Mouse (Mus musculus): ENCODE measurements around the gene Olfr671.
"Not testable (repeated sequence)": the region's sequence is repeated elsewhere in the genome, so short reads cannot be mapped to it uniquely, and the experiment has no call there.

The Olfr671 gene

DNA sequence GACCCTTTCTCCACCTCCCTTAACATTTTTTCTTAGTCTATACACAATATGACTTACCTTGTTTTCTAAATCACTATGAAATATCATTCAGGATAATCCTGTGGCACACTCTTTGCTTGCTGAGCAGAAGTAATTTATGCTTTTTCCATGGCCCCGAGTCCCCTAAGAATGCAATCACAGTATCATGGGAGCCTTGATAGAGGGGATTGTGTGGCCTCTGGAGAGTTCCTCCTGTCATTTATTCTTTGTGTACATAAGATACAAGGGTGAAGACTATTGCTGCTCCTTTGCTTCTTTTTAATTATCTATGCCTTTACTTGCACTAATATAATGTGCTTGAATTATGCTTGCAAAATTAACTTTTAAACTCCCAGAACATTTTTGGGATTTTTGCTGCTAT lies at the start of gene Olfr671:
Olfr671 (minus strand) TSS at position 101 of the 400 bp plus-strand sequence.
- DNase-seq (ENCODE audit: low spot score), result no peak

DNA sequence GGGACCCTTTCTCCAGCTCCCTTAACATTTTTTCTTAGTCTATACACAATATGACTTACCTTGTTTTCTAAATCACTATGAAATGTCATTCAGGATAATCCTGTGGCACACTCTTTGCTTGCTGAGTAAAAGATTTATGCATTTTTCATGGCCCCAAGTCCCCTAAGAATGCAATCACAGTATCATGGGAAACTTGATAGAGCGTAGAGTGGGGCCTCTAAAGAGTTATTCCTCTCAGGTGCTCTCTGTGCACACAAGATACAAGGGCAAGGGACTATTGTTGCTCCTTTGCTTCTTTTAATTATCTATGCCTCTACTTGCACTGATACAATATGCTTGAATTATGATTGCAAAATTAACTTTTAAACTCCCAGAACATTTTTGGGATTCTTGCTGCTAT lies 49.4 kb upstream of the Olfr671 start, which contains the start of gene Olfr675:
Olfr675 (minus strand) TSS at position 101 of the 400 bp plus-strand sequence.
- DNase-seq (ENCODE audit: low spot score), result no peak

DNA sequence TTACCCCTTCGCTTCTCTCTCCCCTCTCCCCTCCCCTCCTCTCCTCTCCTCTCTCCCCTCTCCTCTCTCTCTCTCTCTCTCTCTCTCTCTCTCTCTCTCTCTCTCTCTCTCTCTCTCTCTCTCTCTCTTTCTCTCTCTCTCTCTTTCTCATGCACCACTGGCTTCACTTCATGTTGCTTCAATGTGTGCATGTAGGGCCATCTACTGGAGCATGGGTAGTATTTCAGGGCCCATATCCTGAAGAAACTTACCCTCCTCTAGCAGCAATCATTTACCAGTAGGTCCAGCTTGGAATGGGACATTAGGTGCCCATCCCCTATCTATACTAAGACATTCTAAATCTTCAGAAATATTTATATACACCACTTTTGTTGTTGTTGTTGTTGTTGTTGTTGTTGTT lies 43.6 kb upstream of the Olfr671 start:
- peak; percentile 1 for DNase-seq (ENCODE audit: low spot score)

DNA sequence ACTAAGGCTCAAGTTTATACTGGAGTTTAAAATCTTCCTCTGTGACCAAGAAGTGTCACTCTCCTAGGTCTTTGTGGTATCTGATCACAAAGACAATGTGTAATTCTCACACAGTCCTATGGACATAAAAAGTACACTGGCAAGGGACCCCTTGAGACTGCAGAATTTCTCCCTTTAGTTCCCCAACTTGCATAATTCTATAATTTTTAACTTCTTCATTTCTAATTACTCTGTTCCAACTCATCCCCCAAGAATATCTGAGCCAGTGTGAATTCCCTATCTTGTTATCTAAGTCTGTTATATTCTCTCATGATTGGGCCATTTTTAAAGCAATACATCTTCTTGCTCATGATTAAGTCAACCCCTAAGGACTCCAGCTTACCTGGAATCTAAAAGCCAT lies 23.0 kb upstream of the Olfr671 start, which contains the start of gene Olfr672:
Olfr672 (minus strand) TSS at position 101 of the 400 bp plus-strand sequence.
- DNase-seq (ENCODE audit: low spot score), result no peak

DNA sequence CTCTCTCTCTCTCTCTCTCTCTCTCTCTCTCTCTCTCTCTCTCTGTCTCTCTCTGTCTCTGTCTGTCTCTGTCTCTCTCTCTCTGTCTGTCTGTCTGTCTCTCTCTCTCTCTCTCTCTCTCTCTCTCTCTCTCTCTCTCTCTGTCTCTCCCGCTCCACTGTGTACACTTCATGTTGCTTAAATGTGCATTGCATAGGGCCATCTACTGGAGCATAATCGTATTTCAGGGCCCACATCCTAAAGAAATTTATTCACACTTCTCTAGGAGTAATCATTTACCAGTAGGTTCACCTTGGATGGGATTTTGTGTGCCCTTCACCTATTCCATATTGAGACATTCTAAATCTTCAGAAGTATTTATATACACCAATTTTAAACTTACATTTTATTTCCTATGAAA lies 6.4 kb downstream of the Olfr671 start:
- not testable (repeated sequence) for DNase-seq (ENCODE audit: low spot score)

DNA sequence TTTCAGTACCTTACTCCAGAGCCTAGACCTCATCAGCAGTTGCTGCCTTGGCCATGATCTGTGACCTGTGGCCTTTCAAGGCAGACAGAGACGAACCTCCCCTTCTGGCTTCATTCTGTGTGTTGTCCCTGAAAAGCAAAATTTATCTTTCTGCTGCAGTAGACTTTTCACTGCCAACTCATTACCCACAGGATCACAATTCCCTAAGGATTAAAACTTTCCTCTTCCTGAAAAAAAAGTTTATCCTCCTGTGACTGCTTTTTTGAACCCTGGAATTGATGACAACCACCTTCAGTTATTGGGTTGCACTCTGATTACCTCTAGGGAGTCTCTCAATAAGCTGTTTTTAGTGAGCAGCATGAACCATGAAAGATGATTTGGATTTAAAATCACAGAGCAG lies 16.4 kb downstream of the Olfr671 start, which contains the start of gene Olfr670:
Olfr670 (minus strand) TSS at position 101 of the 400 bp plus-strand sequence.
- no peak for DNase-seq (ENCODE audit: low spot score)

DNA sequence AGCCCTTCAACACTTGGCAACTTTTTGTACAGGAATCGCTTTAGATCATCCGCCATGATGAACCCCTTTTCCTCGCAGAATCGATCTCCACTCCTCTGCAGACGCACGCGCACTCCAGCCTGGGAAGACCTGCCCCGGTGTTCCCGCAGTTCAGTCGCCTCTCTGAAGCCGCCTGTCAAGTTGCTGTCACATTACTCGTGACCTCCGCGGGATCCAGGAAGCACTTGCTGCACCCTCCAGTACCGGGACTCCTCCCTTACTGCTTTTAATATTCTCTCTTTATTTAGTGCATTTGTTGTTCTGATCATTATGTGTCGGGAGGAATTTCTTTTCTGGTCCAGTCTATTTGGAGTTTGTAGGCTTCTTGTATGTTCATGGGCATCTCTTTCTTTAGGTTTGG lies 28.7 kb downstream of the Olfr671 start:
- not testable (repeated sequence) for DNase-seq (ENCODE audit: low spot score)

DNA sequence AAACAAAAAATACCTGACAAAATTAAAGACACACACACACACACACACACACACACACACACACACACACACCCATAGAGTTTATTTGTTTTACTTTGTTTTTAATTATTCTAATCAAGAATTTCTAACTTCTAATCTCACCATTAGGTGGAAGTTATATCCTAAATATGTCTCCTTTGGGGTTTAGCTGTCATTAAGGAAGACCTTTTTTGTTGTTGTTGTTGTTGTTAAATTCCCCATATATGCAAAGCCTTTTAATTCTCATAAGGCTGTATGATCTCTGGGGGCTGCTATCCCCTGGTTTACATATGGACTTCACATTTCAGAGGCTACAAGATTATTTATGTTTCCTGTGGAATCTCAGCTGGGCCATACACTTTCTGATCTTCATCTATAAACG lies 45.0 kb downstream of the Olfr671 start, which contains the start of gene Olfr669:
Olfr669 (plus strand) TSS at position 301 of the 400 bp plus-strand sequence.
- no peak for DNase-seq (ENCODE audit: low spot score)

DNA sequence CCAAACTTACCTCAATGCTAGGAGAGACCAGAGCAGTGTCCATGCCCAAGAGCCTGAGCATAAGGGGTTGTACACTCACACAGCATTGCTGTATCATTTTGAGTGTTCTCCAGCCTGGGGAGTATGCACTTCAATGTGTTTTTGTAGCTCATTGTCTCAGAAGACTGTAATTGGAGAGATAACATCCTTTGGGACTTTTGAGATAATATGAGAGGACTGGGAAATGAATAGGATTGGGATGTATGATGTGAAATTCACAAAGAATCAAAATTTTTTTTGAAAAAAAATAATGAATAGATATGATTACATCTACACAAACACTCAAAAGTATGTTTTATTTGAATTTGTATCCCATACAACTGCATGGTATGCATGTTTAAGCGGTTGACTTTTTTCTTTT lies 51.0 kb downstream of the Olfr671 start, which contains the start of gene Olfr668:
Olfr668 (minus strand) TSS at position 101 of the 400 bp plus-strand sequence.
- no peak for DNase-seq (ENCODE audit: low spot score)
